In genomic region chr10:98352061-98352460, GRCm38 (mm10) we compare ENCODE assay signal across 26 mouse cellular contexts.
DNase-seq lines count a peak whose midpoint lies in the region; ATAC-seq lines count a peak whose summit lies in the region.
"Had no signal": no experiment of that assay in that cellular context is flagged by ENCODE, and none has a peak within 500 bp of the region (broad histone marks: within the 10 kb centered on the region; RNA-seq: fewer than 3 reads in every experiment).

No protein-coding gene starts in this region.

- H3K27ac ChIP-seq in lung, embryonic 15.5 days: peak overlapping the region; percentile 44; the same call in 1 of the 2 replicates
- H3K27ac ChIP-seq: forebrain, embryonic 10.5 days; forebrain, embryonic 13.5 days; hindbrain, embryonic 10.5 days; hindbrain, embryonic 13.5 days had no signal

- intact Hi-C loops in gastrocnemius, postnatal 14 days (cut with DNase I; ENCODE audit: low total_unique reads): no loop called here
- intact Hi-C loops in heart, postnatal 10 days (cut with DNase I): no loop called here

- peak; percentile 69; the same call in 1 of the 2 replicates for ATAC-seq in lung, embryonic 15.5 days (ENCODE audit: borderline replicate concordance, extremely low read depth, low FRiP score, low TSS enrichment)
- ATAC-seq: forebrain, embryonic 13.5 days; forebrain, embryonic 16.5 days; hindbrain, embryonic 16.5 days had no signal

- no peaks in the 10 kb centered on the region for H3K36me3 ChIP-seq in lung, embryonic 15.5 days
- H3K36me3 ChIP-seq: forebrain, embryonic 10.5 days; G1E; hindbrain, embryonic 10.5 days; hindbrain, embryonic 13.5 days had no signal

- no peak overlapping the region for H3K9ac ChIP-seq in lung, embryonic 15.5 days
- H3K9ac ChIP-seq: forebrain, embryonic 13.5 days; hindbrain, embryonic 13.5 days had no signal

- DNase-seq in gastrocnemius, adult 18-20 months (ENCODE audit: low spot score): peak; percentile 29
- no peak for DNase-seq in gastrocnemius, postnatal 14 days
- no peak for DNase-seq in lung, adult 18-20 months
- DNase-seq in lung, postnatal 10 days: peak; percentile 9
- DNase-seq in lung, postnatal 4 days: no peak
- no peak for DNase-seq in thymus, postnatal 0 days (ENCODE audit: low spot score)
- no peak for DNase-seq in heart, postnatal 10 days
- DNase-seq: adrenal gland, adult 8-10 months; adrenal gland, postnatal 25 days; B cell, adult 2 months; cerebellum, adult 11-12 months; cerebellum, adult 8-10 months; cerebellum, postnatal 10 days; gastrocnemius, postnatal 36 days; heart, adult 11 months; heart, postnatal 36 days had no signal

- peaks cover 18% of the 10 kb centered on the region for H3K4me1 ChIP-seq in lung, embryonic 15.5 days
- H3K4me1 ChIP-seq: forebrain, embryonic 10.5 days; forebrain, embryonic 13.5 days; hindbrain, embryonic 10.5 days; hindbrain, embryonic 13.5 days had no signal

- H3K4me3 ChIP-seq in lung, embryonic 15.5 days: no peak overlapping the region
- H3K4me3 ChIP-seq: forebrain, embryonic 10.5 days; forebrain, embryonic 13.5 days; hindbrain, embryonic 10.5 days; hindbrain, embryonic 13.5 days had no signal

- no peaks in the 10 kb centered on the region for H3K27me3 ChIP-seq in lung, embryonic 15.5 days
- H3K27me3 ChIP-seq: CH12.LX; forebrain, embryonic 13.5 days; hindbrain, embryonic 13.5 days had no signal

- no peak overlapping the region for H3K4me2 ChIP-seq in lung, embryonic 15.5 days
- H3K4me2 ChIP-seq: forebrain, embryonic 13.5 days; heart, embryonic 11.5 days; hindbrain, embryonic 13.5 days had no signal

- 38% methylated on average over 2 of the region's 2 CpGs for WGBS in lung, embryonic 15.5 days

- H3K9me3 ChIP-seq in lung, embryonic 15.5 days: no peaks in the 10 kb centered on the region
- H3K9me3 ChIP-seq: forebrain, embryonic 10.5 days; forebrain, embryonic 13.5 days; G1E; hindbrain, embryonic 10.5 days; hindbrain, embryonic 13.5 days had no signal

Comparison
In these comparisons a context has a peak if more than half of its experiments do, and no peak if none do; other contexts are left out.
1. DNase-seq: peak in gastrocnemius, adult 18-20 months (single experiment) and lung, postnatal 10 days (single experiment); none in gastrocnemius, postnatal 14 days (single experiment), lung, adult 18-20 months (0 of 2), lung, postnatal 4 days (0 of 2), thymus, postnatal 0 days (single experiment) and heart, postnatal 10 days (0 of 2).